Mouse (Mus musculus) lung, adult 2 months (tissue): ENCODE measurements at regions not wholly inside any gene's neighbourhood (a gene's known extent, or its start where the extent isn't known, plus 50 kb on each side); places are given as distances from the start of the nearest gene placed in this dataset.
"Not testable (repeated sequence)": the region's sequence is repeated elsewhere in the genome, so short reads cannot be mapped to it uniquely, and the experiment has no call there.

Experiments used
- DNase-seq: peaks from one replicate; pipeline ENCODE4 v3.0.0; 2022
- H3K4me1 ChIP-seq: fragments of 200-500 bp; 2 replicates; pipeline ENCODE4 v1.6.1; 2011; ENCODE audit warnings: low read length; ENCODE audit not compliant: control insufficient read depth, insufficient read depth
- H3K4me3 ChIP-seq: fragments of 200-500 bp; replicated peaks from 2 replicates; pipeline ENCODE3; 2011; ENCODE audit warnings: low read depth, mild to moderate bottlenecking, control low read depth, low read length; ENCODE audit errors: extremely low read depth
- CTCF ChIP-seq: fragments of 200-500 bp; IDR thresholded peaks from 2 replicates; pipeline ENCODE4 v1.5.1; 2011; ENCODE audit warnings: mild to moderate bottlenecking, low read length, control low read depth; ENCODE audit not compliant: insufficient read depth
- POLR2A ChIP-seq: fragments of 200-500 bp; IDR thresholded peaks from 2 replicates; pipeline ENCODE4 v1.6.1; 2011; ENCODE audit warnings: low read depth, mild to moderate bottlenecking, control low read depth, low read length, borderline replicate concordance; ENCODE audit errors: extremely low read depth
- WGBS: fragments of 180-500 bp; shearing (Covaris S2); methylation state at CpG from one replicate; pipeline ENCODE4 v1.1.7; 2018; 5-methylcytosine and 5-hydroxymethylcytosine counted together

- 73% methylated on average over 3 of the region's 3 CpGs for WGBS
- TF ChIP-seq POLR2A (no peak), CTCF (no peak)
These were observed 58.1 kb upstream of the Slc1a4 start for GRCm38 (mm10) chr11:20390622-20391021.

GRCm38 (mm10) chr11:20393302-20393701 lies 60.8 kb upstream of the Slc1a4 start:
- DNase-seq, H3K4me1 ChIP-seq, H3K4me3 ChIP-seq: not testable (repeated sequence)
- WGBS, result 93% methylated on average over 3 of the region's 3 CpGs

More at GRCm38 (mm10) chr11:20390622-20391021, 58.1 kb upstream of the Slc1a4 start:
- Histone ChIP-seq H3K4me3 (no peak overlapping the region), H3K4me1 (no peaks in the 10 kb centered on the region)
- DNase-seq, result no peak

GRCm38 (mm10) chr11:20393807-20394206 lies 61.3 kb upstream of the Slc1a4 start:
- not testable (repeated sequence) for H3K4me1 ChIP-seq, H3K4me3 ChIP-seq, DNase-seq
- 86% methylated on average over 3 of the region's 3 CpGs for WGBS

GRCm38 (mm10) chr11:20395848-20396203 lies 63.3 kb upstream of the Slc1a4 start:
- DNase-seq, result no peak
- no peak overlapping the region for H3K4me3 ChIP-seq
- WGBS, result 64% methylated on average over 7 of the region's 7 CpGs
- H3K4me1 ChIP-seq, result peaks cover 2% of the 10 kb centered on the region; the same call in 1 of the 2 replicates
- TF ChIP-seq POLR2A, result no peak
- no peak for TF ChIP-seq CTCF

GRCm38 (mm10) chr11:20396204-20396848 lies 63.8 kb upstream of the Slc1a4 start:
- H3K4me3 ChIP-seq, result no peak overlapping the region
- TF ChIP-seq CTCF (no peak), POLR2A (no peak)
- DNase-seq, result peak; percentile 24
- 62% methylated on average over 11 of the region's 11 CpGs for WGBS
- H3K4me1 ChIP-seq, result peaks cover 2% of the 10 kb centered on the region; the same call in 1 of the 2 replicates

- WGBS, result 52% methylated on average over 3 of the region's 3 CpGs
- no peak for DNase-seq
- Histone ChIP-seq H3K4me3 (no peak overlapping the region), H3K4me1 (peaks cover 2% of the 10 kb centered on the region; the same call in 1 of the 2 replicates)
- TF ChIP-seq POLR2A, result no peak
- no peak for TF ChIP-seq CTCF
These were observed 64.4 kb upstream of the Slc1a4 start for GRCm38 (mm10) chr11:20396884-20397283.

- WGBS, result 20% methylated on average over 32 of the region's 32 CpGs
- DNase-seq, result peak; percentile 73
- TF ChIP-seq POLR2A (no peak), CTCF (peak; percentile 93)
- Histone ChIP-seq H3K4me1 (peaks cover 2% of the 10 kb centered on the region; the same call in 1 of the 2 replicates), H3K4me3 (peak overlapping the region; percentile 14)
These were observed 68.1 kb upstream of the Slc1a4 start for GRCm38 (mm10) chr11:20400302-20401234.

- no peaks in the 10 kb centered on the region for H3K4me1 ChIP-seq
- TF ChIP-seq POLR2A (no peak), CTCF (no peak)
- DNase-seq, result no peak
- WGBS, result 63% methylated on average over 3 of the region's 3 CpGs
- no peak overlapping the region for H3K4me3 ChIP-seq
These were observed 70.9 kb upstream of the Slc1a4 start for GRCm38 (mm10) chr11:20403456-20403855.

GRCm38 (mm10) chr11:20404476-20404875 lies 72.0 kb upstream of the Slc1a4 start:
- TF ChIP-seq CTCF (no peak), POLR2A (no peak)
- Histone ChIP-seq H3K4me1 (no peaks in the 10 kb centered on the region), H3K4me3 (no peak overlapping the region)
- WGBS, result 86% methylated on average over 5 of the region's 5 CpGs
- no peak for DNase-seq

- TF ChIP-seq POLR2A (no peak), CTCF (no peak)
- H3K4me1 ChIP-seq, result no peaks in the 10 kb centered on the region
- 49% methylated on average over 2 of the region's 2 CpGs for WGBS
- H3K4me3 ChIP-seq, result no peak overlapping the region
- no peak for DNase-seq
These were observed 85.6 kb upstream of the Slc1a4 start for GRCm38 (mm10) chr11:20418141-20418540.
